Mouse (Mus musculus): ENCODE results near the gene Gm11554.

DNA sequence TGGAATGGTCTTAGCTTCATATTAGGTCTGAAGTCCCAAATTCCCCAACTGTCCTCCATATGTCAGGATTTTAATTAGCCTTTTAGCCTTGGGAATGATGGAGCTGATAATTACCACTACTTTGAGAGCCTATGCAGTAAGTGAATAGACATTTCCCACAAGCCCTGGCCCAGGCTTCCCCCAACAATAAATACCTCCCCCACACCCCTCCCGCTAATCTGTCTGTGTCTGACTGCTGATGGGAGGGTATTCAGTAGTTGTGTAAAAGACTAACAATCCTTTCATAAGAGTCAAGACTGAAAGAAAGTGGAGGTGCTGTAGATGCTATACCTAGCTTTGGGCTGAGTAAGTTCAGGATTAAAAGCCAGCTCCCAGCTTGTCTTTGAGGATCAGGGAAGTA is 37.9 kb upstream of the Gm11554 start:
- TF ChIP-seq CTCF (IDR thresholded peaks at IDR 0.05; ENCODE audit: extremely low read depth, insufficient read depth, low read length) (no peak), POLR2A (IDR thresholded peaks at IDR 0.05; ENCODE audit: extremely low read depth, insufficient read depth, low read length) (no peak)

Measured in cortical plate, adult 2 months (tissue).